Mouse (Mus musculus): ENCODE measurements around the gene Gm39653. TPM values are rescaled to one million over a fixed set of nuclear protein-coding genes. Genes with fewer than 3 reads are reported as not detected.
A peak's percentile ranks its signal among the peaks of the same experiment; 100 is the strongest.

Gene Gm39653
- polyA plus RNA-seq, 1 experiment, result not detected

GRCm38 (mm10) chr1:63639921-63640320, 24.2 kb downstream of the Gm39653 start:
- no peaks in the 10 kb centered on the region for H3K4me1 ChIP-seq (replicated peaks; ENCODE audit: control insufficient read depth, insufficient read depth, low read length)
- H3K36me3 ChIP-seq (ENCODE audit: control insufficient read depth, insufficient read depth, low read length), result no peaks in the 10 kb centered on the region
- no peak overlapping the region for H3K4me3 ChIP-seq (ENCODE audit: control insufficient read depth, insufficient read depth, low read length)
- H3K27me3 ChIP-seq (ENCODE audit: control insufficient read depth, insufficient read depth, low read length), result no peaks in the 10 kb centered on the region
- TF ChIP-seq CTCF (IDR thresholded peaks at IDR 0.05; ENCODE audit: borderline replicate concordance, control insufficient read depth, extremely low read depth, insufficient read depth, low read length, poor library complexity), result no peak
- TF ChIP-seq POLR2A (IDR thresholded peaks at IDR 0.05; ENCODE audit: control insufficient read depth, extremely low read depth, insufficient read depth, low read length, poor library complexity), result no peak
- DNase-seq, result no peak
- H3K27ac ChIP-seq (ENCODE audit: control insufficient read depth, insufficient read depth, low read length), result no peak overlapping the region
- 69% methylated on average over 6 of the region's 6 CpGs for WGBS

- TF ChIP-seq POLR2A (IDR thresholded peaks at IDR 0.05; ENCODE audit: control insufficient read depth, extremely low read depth, insufficient read depth, low read length, poor library complexity) (no peak), CTCF (IDR thresholded peaks at IDR 0.05; ENCODE audit: borderline replicate concordance, control insufficient read depth, extremely low read depth, insufficient read depth, low read length, poor library complexity) (no peak)
- no peaks in the 10 kb centered on the region for H3K27me3 ChIP-seq (ENCODE audit: control insufficient read depth, insufficient read depth, low read length)
- H3K27ac ChIP-seq (ENCODE audit: control insufficient read depth, insufficient read depth, low read length), result no peak overlapping the region
- no peaks in the 10 kb centered on the region for H3K4me1 ChIP-seq (replicated peaks; ENCODE audit: control insufficient read depth, insufficient read depth, low read length)
- no peak overlapping the region for H3K4me3 ChIP-seq (ENCODE audit: control insufficient read depth, insufficient read depth, low read length)
- H3K36me3 ChIP-seq (ENCODE audit: control insufficient read depth, insufficient read depth, low read length), result no peaks in the 10 kb centered on the region
- DNase-seq, result peak; percentile 68
- 20% methylated on average over 6 of the region's 6 CpGs for WGBS
These were observed 42.2 kb downstream of the Gm39653 start for GRCm38 (mm10) chr1:63658016-63658415.

GRCm38 (mm10) chr1:63659591-63659990, 43.8 kb downstream of the Gm39653 start:
- 4% methylated on average over 7 of the region's 7 CpGs for WGBS

GRCm38 (mm10) chr1:63666089-63666488, 50.3 kb downstream of the Gm39653 start:
- no peak for DNase-seq
- Histone ChIP-seq H3K27ac (ENCODE audit: control insufficient read depth, insufficient read depth, low read length) (no peak overlapping the region), H3K36me3 (ENCODE audit: control insufficient read depth, insufficient read depth, low read length) (no peaks in the 10 kb centered on the region), H3K4me1 (replicated peaks; ENCODE audit: control insufficient read depth, insufficient read depth, low read length) (no peaks in the 10 kb centered on the region), H3K27me3 (ENCODE audit: control insufficient read depth, insufficient read depth, low read length) (no peaks in the 10 kb centered on the region), H3K4me3 (ENCODE audit: control insufficient read depth, insufficient read depth, low read length) (no peak overlapping the region)
- 93% methylated on average over 2 of the region's 2 CpGs for WGBS
- no peak for TF ChIP-seq CTCF (IDR thresholded peaks at IDR 0.05; ENCODE audit: borderline replicate concordance, control insufficient read depth, extremely low read depth, insufficient read depth, low read length, poor library complexity)
- no peak for TF ChIP-seq POLR2A (IDR thresholded peaks at IDR 0.05; ENCODE audit: control insufficient read depth, extremely low read depth, insufficient read depth, low read length, poor library complexity)

More at GRCm38 (mm10) chr1:63659591-63659990, 43.8 kb downstream of the Gm39653 start:
- H3K36me3 ChIP-seq (ENCODE audit: control insufficient read depth, insufficient read depth, low read length), result no peaks in the 10 kb centered on the region
- H3K27me3 ChIP-seq (ENCODE audit: control insufficient read depth, insufficient read depth, low read length), result no peaks in the 10 kb centered on the region
- DNase-seq, result peak; percentile 27
- H3K4me1 ChIP-seq (replicated peaks; ENCODE audit: control insufficient read depth, insufficient read depth, low read length), result no peaks in the 10 kb centered on the region
- no peak overlapping the region for H3K4me3 ChIP-seq (ENCODE audit: control insufficient read depth, insufficient read depth, low read length)
- no peak overlapping the region for H3K27ac ChIP-seq (ENCODE audit: control insufficient read depth, insufficient read depth, low read length)
- TF ChIP-seq CTCF (IDR thresholded peaks at IDR 0.05; ENCODE audit: borderline replicate concordance, control insufficient read depth, extremely low read depth, insufficient read depth, low read length, poor library complexity), result no peak
- TF ChIP-seq POLR2A (IDR thresholded peaks at IDR 0.05; ENCODE audit: control insufficient read depth, extremely low read depth, insufficient read depth, low read length, poor library complexity), result no peak

- 58% methylated on average over 9 of the region's 9 CpGs for WGBS
- no peaks in the 10 kb centered on the region for H3K36me3 ChIP-seq (ENCODE audit: control insufficient read depth, insufficient read depth, low read length)
- no peak for DNase-seq
These were observed 51.6 kb downstream of the Gm39653 start for GRCm38 (mm10) chr1:63667201-63667948.

GRCm38 (mm10) chr1:63667949-63668851, 52.4 kb downstream of the Gm39653 start:
- 44% methylated on average over 13 of the region's 13 CpGs for WGBS
- H3K36me3 ChIP-seq (ENCODE audit: control insufficient read depth, insufficient read depth, low read length), result no peaks in the 10 kb centered on the region
- H3K27ac ChIP-seq (ENCODE audit: control insufficient read depth, insufficient read depth, low read length), result no peak overlapping the region
- no peaks in the 10 kb centered on the region for H3K27me3 ChIP-seq (ENCODE audit: control insufficient read depth, insufficient read depth, low read length)
- no peak for TF ChIP-seq CTCF (IDR thresholded peaks at IDR 0.05; ENCODE audit: borderline replicate concordance, control insufficient read depth, extremely low read depth, insufficient read depth, low read length, poor library complexity)
- no peak for TF ChIP-seq POLR2A (IDR thresholded peaks at IDR 0.05; ENCODE audit: control insufficient read depth, extremely low read depth, insufficient read depth, low read length, poor library complexity)
- no peak for DNase-seq
- no peaks in the 10 kb centered on the region for H3K4me1 ChIP-seq (replicated peaks; ENCODE audit: control insufficient read depth, insufficient read depth, low read length)
- no peak overlapping the region for H3K4me3 ChIP-seq (ENCODE audit: control insufficient read depth, insufficient read depth, low read length)

More at GRCm38 (mm10) chr1:63667201-63667948, 51.6 kb downstream of the Gm39653 start:
- TF ChIP-seq CTCF (IDR thresholded peaks at IDR 0.05; ENCODE audit: borderline replicate concordance, control insufficient read depth, extremely low read depth, insufficient read depth, low read length, poor library complexity), result no peak
- TF ChIP-seq POLR2A (IDR thresholded peaks at IDR 0.05; ENCODE audit: control insufficient read depth, extremely low read depth, insufficient read depth, low read length, poor library complexity), result no peak
- Histone ChIP-seq H3K4me1 (replicated peaks; ENCODE audit: control insufficient read depth, insufficient read depth, low read length) (no peaks in the 10 kb centered on the region), H3K27ac (ENCODE audit: control insufficient read depth, insufficient read depth, low read length) (no peak overlapping the region), H3K27me3 (ENCODE audit: control insufficient read depth, insufficient read depth, low read length) (no peaks in the 10 kb centered on the region), H3K4me3 (ENCODE audit: control insufficient read depth, insufficient read depth, low read length) (no peak overlapping the region)
